Mouse (Mus musculus): ENCODE measurements at regions not wholly inside any gene's neighbourhood (a gene's known extent, or its start where the extent isn't known, plus 50 kb on each side); places are given as distances from the start of the nearest gene placed in this dataset.

DNA sequence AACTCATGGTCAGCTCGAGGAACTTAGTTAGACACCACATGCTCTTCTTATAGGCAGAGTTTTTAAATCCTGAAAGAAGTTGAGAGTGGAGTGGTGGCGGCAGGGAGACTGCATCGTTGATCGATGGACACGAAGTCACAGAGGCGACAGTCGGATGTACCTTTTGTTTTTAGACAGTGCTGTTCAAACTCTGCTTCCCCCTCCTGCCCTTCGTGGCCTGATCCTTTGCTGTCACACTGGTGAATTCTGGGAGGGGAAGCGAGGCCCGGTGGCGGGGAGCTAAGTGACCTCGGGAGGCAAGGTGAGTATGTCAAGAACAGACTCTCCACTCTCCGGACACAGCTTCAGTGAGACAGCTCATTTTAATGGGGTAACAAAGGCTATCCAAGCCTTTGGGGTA is 155.5 kb downstream of the Cog6 start:
- TF ChIP-seq EP300 (IDR thresholded peaks at IDR 0.05; ENCODE audit: low read depth) (no peak), CTCF (IDR thresholded peaks at IDR 0.05; ENCODE audit: low read depth) (no peak)
